Mouse (Mus musculus): ENCODE data around the gene Hsf3. TPM values are rescaled to one million over a fixed set of nuclear protein-coding genes. Genes with fewer than 3 reads are reported as not detected.
"Not testable (repeated sequence)": the region's sequence is repeated elsewhere in the genome, so short reads cannot be mapped to it uniquely, and the experiment has no call there.

Gene Hsf3
- 0.08 and 0.10 TPM in 2 replicates for polyA plus RNA-seq (2015; fragmentation: Nextera tagmentation; extraction: Ambion mirVana)

DNA sequence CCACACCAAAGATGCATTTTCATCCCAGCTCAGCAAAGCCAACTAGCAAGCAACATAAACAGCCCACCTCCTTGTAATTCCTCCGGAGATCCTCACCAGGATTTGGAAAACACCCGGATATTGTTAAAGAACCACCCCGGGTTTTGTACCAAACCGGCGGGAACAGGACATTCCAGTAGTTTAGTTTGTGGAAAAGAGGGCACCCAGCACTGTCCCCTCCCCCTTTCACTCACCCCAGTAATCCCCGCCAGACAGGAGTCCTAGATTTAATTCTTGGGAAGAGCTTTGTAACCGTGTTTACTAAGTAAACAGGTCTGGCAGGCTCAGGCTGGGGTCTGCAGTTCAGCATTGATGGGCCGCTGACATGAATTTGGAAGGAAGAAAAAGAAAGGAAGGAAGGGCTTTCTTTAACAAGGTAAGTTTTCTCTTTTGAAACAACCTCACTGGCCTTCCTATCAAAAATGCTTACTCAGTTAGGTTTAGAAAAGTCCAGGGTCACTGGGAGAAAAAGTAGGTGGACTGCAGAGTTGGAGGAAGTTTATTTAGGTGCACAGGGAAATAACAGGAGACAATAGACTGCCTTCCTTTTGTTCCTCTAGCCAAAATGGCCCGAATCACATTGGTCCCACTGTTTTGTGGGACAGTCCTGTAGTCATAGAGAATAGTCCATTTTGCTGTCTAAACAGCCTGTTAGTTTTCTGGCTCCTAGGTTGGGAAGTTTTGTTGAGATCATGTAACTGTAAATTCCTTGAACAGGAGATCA lies at the start of gene Hsf3:
Gene Hsf3, minus strand, starts transcription at position 94 of the 763 bp plus-strand sequence.
- Histone ChIP-seq H3K4me2 (peak within 1 kb of the TSS; percentile 19; the same call in 1 of the 2 replicates), H3K9ac (no peak within 1 kb of the TSS), H3K27me3 (replicated peaks) (no peaks in the 10 kb centered on the region), H3K9me3 (no peaks in the 10 kb centered on the region), H3K36me3 (replicated peaks) (no peaks in the 10 kb centered on the region), H3K4me1 (no peaks in the 10 kb centered on the region), H3K4me3 (peak within 1 kb of the TSS; percentile 23), H3K27ac (no peak within 1 kb of the TSS)
- no peak; the same call in 1 of the 2 replicates for ATAC-seq (replicated peaks)
- WGBS: 26% methylated on average over 9 of the region's 9 CpGs

DNA sequence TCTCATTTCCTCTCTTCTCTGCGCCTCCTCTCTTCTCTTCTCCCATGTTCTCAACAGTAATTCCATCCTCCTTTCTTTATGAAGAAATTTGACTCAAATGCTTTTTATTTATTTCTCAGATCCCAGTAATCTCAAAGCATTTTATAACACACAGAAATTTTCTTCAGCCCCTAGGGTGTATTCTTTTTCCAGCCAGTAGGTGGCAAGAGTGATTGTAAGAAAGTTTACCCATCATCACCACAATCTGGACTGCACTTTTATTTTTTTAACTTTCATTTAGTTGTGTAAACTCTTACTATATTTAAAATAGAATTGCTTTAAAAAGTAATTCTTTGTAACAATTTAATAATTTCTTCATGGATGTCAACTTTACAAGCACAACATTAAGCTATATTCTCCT lies 45.5 kb upstream of the Hsf3 start:
- Histone ChIP-seq H3K4me1 (no peaks in the 10 kb centered on the region), H3K4me2 (no peak overlapping the region), H3K4me3 (no peak overlapping the region), H3K27ac (no peak overlapping the region), H3K9me3 (no peaks in the 10 kb centered on the region), H3K27me3 (replicated peaks) (no peaks in the 10 kb centered on the region), H3K36me3 (replicated peaks) (no peaks in the 10 kb centered on the region), H3K9ac (no peak overlapping the region)
- 78% methylated on average over 1 of the region's 1 CpGs for WGBS
- no peak for ATAC-seq (replicated peaks)

GRCm38 (mm10) chrX:96455149-96455548 lies 945 bp downstream of the Hsf3 start, which contains the start of gene Heph:
Gene Heph, plus strand, starts transcription at chrX:96455359.
- Histone ChIP-seq H3K4me2 (peak within 1 kb of the TSS; percentile 19; the same call in 1 of the 2 replicates), H3K27ac (no peak within 1 kb of the TSS), H3K36me3 (replicated peaks) (no peaks in the 10 kb centered on the region), H3K9me3 (no peaks in the 10 kb centered on the region), H3K27me3 (replicated peaks) (no peaks in the 10 kb centered on the region), H3K9ac (no peak within 1 kb of the TSS), H3K4me3 (peak within 1 kb of the TSS; percentile 23; the same call in 1 of the 2 replicates), H3K4me1 (no peaks in the 10 kb centered on the region)
- 65% methylated on average over 2 of the region's 2 CpGs for WGBS
- no peak for ATAC-seq (replicated peaks)

GRCm38 (mm10) chrX:96419383-96419782 lies 36.7 kb downstream of the Hsf3 start:
- Histone ChIP-seq H3K4me1 (no peaks in the 10 kb centered on the region), H3K27me3 (replicated peaks) (no peaks in the 10 kb centered on the region), H3K4me2 (no peak overlapping the region), H3K9ac (no peak overlapping the region), H3K4me3 (no peak overlapping the region), H3K9me3 (no peaks in the 10 kb centered on the region), H3K27ac (no peak overlapping the region), H3K36me3 (replicated peaks) (no peaks in the 10 kb centered on the region)
- no peak for ATAC-seq (replicated peaks)

- no peaks in the 10 kb centered on the region for H3K4me1 ChIP-seq
- H3K9ac ChIP-seq: no peak overlapping the region
- H3K36me3 ChIP-seq (replicated peaks): no peaks in the 10 kb centered on the region
- WGBS: 45% methylated on average over 1 of the region's 1 CpGs
- no peaks in the 10 kb centered on the region for H3K9me3 ChIP-seq
- ATAC-seq (replicated peaks): no peak
- no peaks in the 10 kb centered on the region for H3K27me3 ChIP-seq (replicated peaks)
- no peak overlapping the region for H3K4me3 ChIP-seq
- H3K4me2 ChIP-seq: no peak overlapping the region
- no peak overlapping the region for H3K27ac ChIP-seq
Observed at GRCm38 (mm10) chrX:96417733-96418132, 38.4 kb downstream of the Hsf3 start.

DNA sequence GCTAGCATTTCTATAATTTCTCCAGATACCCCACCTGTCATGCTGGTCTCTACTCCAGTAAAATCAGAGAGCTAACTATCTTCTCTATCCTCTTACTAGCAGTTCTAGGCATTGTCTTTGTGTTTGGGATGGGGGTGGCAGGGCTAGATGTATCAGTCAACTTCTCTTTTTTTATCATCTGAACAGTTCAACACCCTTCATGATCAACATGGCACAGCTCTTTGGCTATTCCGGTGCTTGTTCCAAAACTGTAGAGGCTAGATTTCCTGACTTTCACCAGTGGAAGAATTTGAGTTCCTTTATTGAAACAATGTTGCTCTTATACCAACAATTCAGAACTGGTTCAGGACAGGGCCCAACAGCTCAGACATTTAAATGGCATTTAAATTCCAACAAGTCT lies 39.1 kb downstream of the Hsf3 start:
- no peak overlapping the region for H3K4me3 ChIP-seq
- H3K9me3 ChIP-seq: no peaks in the 10 kb centered on the region
- no peaks in the 10 kb centered on the region for H3K27me3 ChIP-seq (replicated peaks)
- 90% methylated on average over 1 of the region's 1 CpGs for WGBS
- H3K36me3 ChIP-seq (replicated peaks): no peaks in the 10 kb centered on the region
- no peak overlapping the region for H3K4me2 ChIP-seq
- no peak overlapping the region for H3K27ac ChIP-seq
- H3K9ac ChIP-seq: no peak overlapping the region
- no peaks in the 10 kb centered on the region for H3K4me1 ChIP-seq
- no peak for ATAC-seq (replicated peaks)

DNA sequence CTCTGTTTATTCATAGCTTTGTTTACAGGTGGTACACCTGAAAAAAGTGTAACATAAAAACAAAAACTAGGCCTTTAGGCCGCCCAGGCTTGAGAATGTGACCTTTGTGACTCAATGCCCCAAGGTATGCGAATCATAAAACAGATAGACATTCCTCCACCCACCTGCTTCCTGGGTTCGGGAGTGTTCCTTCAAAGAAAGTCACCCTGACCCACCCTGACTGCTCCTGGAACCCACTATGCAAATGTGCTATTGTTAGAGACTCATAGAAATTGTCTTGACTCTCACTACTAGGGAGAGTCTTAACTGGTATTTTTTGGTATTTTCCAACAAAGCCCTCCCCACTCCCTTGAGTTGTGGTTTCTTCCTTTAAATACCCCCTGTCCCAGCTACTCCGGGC lies 40.7 kb downstream of the Hsf3 start:
- 79% methylated on average over 4 of the region's 4 CpGs for WGBS

GRCm38 (mm10) chrX:96339108-96339507 lies 117.0 kb downstream of the Hsf3 start:
- Histone ChIP-seq H3K4me3 (no peak overlapping the region), H3K27me3 (replicated peaks) (no peaks in the 10 kb centered on the region), H3K9me3 (no peaks in the 10 kb centered on the region), H3K4me2 (no peak overlapping the region), H3K4me1 (no peaks in the 10 kb centered on the region), H3K27ac (no peak overlapping the region), H3K36me3 (replicated peaks) (no peaks in the 10 kb centered on the region), H3K9ac (no peak overlapping the region)
- no peak for ATAC-seq (replicated peaks)
- 81% methylated on average over 2 of the region's 2 CpGs for WGBS

More for the DNA sequence above, 40.7 kb downstream of the Hsf3 start:
- not testable (repeated sequence) for H3K36me3 ChIP-seq (replicated peaks); ATAC-seq (replicated peaks); H3K9ac ChIP-seq; H3K4me1 ChIP-seq; H3K4me2 ChIP-seq; H3K27me3 ChIP-seq (replicated peaks); H3K27ac ChIP-seq; H3K9me3 ChIP-seq; H3K4me3 ChIP-seq

- Histone ChIP-seq H3K9ac (no peak overlapping the region), H3K27me3 (replicated peaks) (no peaks in the 10 kb centered on the region), H3K27ac (no peak overlapping the region), H3K4me2 (no peak overlapping the region), H3K4me1 (no peaks in the 10 kb centered on the region), H3K4me3 (no peak overlapping the region), H3K9me3 (no peaks in the 10 kb centered on the region), H3K36me3 (replicated peaks) (no peaks in the 10 kb centered on the region)
- ATAC-seq (replicated peaks): no peak
- 59% methylated on average over 4 of the region's 4 CpGs for WGBS
Observed at GRCm38 (mm10) chrX:96329764-96330163, 126.3 kb downstream of the Hsf3 start.

GRCm38 (mm10) chrX:96293338-96293737 lies 162.8 kb downstream of the Hsf3 start, which contains the start of gene Vsig4:
Gene Vsig4, minus strand, starts transcription at chrX:96293438.
- WGBS: 91% methylated on average over 3 of the region's 3 CpGs
- H3K9ac ChIP-seq: no peak within 1 kb of the TSS
- no peaks in the 10 kb centered on the region for H3K36me3 ChIP-seq (replicated peaks)
- no peaks in the 10 kb centered on the region for H3K9me3 ChIP-seq
- no peak within 1 kb of the TSS for H3K27ac ChIP-seq
- H3K4me2 ChIP-seq: no peak within 1 kb of the TSS
- ATAC-seq (replicated peaks): no peak
- H3K4me3 ChIP-seq: no peak within 1 kb of the TSS
- H3K4me1 ChIP-seq: no peaks in the 10 kb centered on the region
- no peaks in the 10 kb centered on the region for H3K27me3 ChIP-seq (replicated peaks)

DNA sequence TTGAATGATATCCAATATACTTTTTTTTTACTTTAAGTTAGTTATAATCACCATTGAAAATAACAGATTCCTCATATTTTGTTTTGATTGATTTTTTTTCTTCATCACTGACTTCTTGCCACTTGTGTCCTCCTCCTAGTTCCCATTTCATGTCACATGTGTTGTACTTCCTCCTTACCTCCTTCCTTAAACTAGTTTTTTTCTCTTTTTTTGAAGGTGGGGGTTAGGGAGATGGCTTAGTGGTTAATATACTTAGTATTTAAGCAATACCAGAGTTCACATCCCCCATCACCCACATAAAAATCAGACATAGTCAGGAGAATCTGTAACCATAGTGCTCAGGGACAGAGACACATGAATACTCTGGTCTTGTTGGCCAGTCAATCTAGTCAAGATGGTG lies 199.6 kb downstream of the Hsf3 start:
- H3K4me1 ChIP-seq: no peaks in the 10 kb centered on the region
- no peaks in the 10 kb centered on the region for H3K27me3 ChIP-seq (replicated peaks)
- H3K27ac ChIP-seq: no peak overlapping the region
- H3K9me3 ChIP-seq: no peaks in the 10 kb centered on the region
- no peak for ATAC-seq (replicated peaks)
- H3K4me2 ChIP-seq: no peak overlapping the region
- H3K9ac ChIP-seq: no peak overlapping the region
- no peaks in the 10 kb centered on the region for H3K36me3 ChIP-seq (replicated peaks)
- no peak overlapping the region for H3K4me3 ChIP-seq
